Mouse (Mus musculus): ENCODE measurements around the gene Cntfr.
A peak's percentile ranks its signal among the peaks of the same experiment; 100 is the strongest.

Cntfr gene

GRCm38 (mm10) chr4:41677006-41677629 is 19.8 kb downstream of the Cntfr start:
- no peak for DNase-seq (ENCODE audit: low spot score)

GRCm38 (mm10) chr4:41676248-41677005 is 20.5 kb downstream of the Cntfr start:
- DNase-seq (ENCODE audit: low spot score) = no peak

GRCm38 (mm10) chr4:41673186-41673585 is 23.7 kb downstream of the Cntfr start:
- no peak for DNase-seq (ENCODE audit: low spot score)

- DNase-seq (ENCODE audit: low spot score) = no peak
Measured at GRCm38 (mm10) chr4:41672522-41672963, 24.3 kb downstream of the Cntfr start.

GRCm38 (mm10) chr4:41671963-41672480 is 24.9 kb downstream of the Cntfr start:
- no peak for DNase-seq (ENCODE audit: low spot score)

- DNase-seq (ENCODE audit: low spot score) = no peak
Measured at GRCm38 (mm10) chr4:41671500-41671899, 25.4 kb downstream of the Cntfr start.

- no peak for DNase-seq (ENCODE audit: low spot score)
Measured at GRCm38 (mm10) chr4:41670836-41671235, 26.1 kb downstream of the Cntfr start.

GRCm38 (mm10) chr4:41666646-41667045 is 30.2 kb downstream of the Cntfr start:
- no peak for DNase-seq (ENCODE audit: low spot score)

GRCm38 (mm10) chr4:41665009-41665675 is 31.7 kb downstream of the Cntfr start:
- DNase-seq (ENCODE audit: low spot score) = no peak

- DNase-seq (ENCODE audit: low spot score) = no peak
Measured at GRCm38 (mm10) chr4:41664533-41664932, 32.4 kb downstream of the Cntfr start.

GRCm38 (mm10) chr4:41663614-41664013 is 33.3 kb downstream of the Cntfr start:
- DNase-seq (ENCODE audit: low spot score) = no peak

- no peak for DNase-seq (ENCODE audit: low spot score)
Measured at GRCm38 (mm10) chr4:41662723-41663122, 34.2 kb downstream of the Cntfr start.

GRCm38 (mm10) chr4:41660851-41661430 is 35.9 kb downstream of the Cntfr start:
- no peak for DNase-seq (ENCODE audit: low spot score)

- no peak for DNase-seq (ENCODE audit: low spot score)
Measured at GRCm38 (mm10) chr4:41659556-41659955, 37.3 kb downstream of the Cntfr start.

GRCm38 (mm10) chr4:41658566-41659384 is 38.1 kb downstream of the Cntfr start:
- no peak for DNase-seq (ENCODE audit: low spot score)

- no peak for DNase-seq (ENCODE audit: low spot score)
Measured at GRCm38 (mm10) chr4:41655525-41655924, 41.4 kb downstream of the Cntfr start.

GRCm38 (mm10) chr4:41654217-41654616 is 42.7 kb downstream of the Cntfr start:
- DNase-seq (ENCODE audit: low spot score) = peak; percentile 30

GRCm38 (mm10) chr4:41653730-41654129 is 43.2 kb downstream of the Cntfr start:
- DNase-seq (ENCODE audit: low spot score) = no peak

GRCm38 (mm10) chr4:41653296-41653695 is 43.6 kb downstream of the Cntfr start:
- peak; percentile 58 for DNase-seq (ENCODE audit: low spot score)

GRCm38 (mm10) chr4:41648627-41649026 is 48.3 kb downstream of the Cntfr start:
- no peak for DNase-seq (ENCODE audit: low spot score)

GRCm38 (mm10) chr4:41648157-41648556 is 48.7 kb downstream of the Cntfr start:
- no peak for DNase-seq (ENCODE audit: low spot score)
